Mouse (Mus musculus) frontal cortex, adult (tissue): ENCODE data around the gene Vmn2r83.
A peak's percentile ranks its signal among the peaks of the same experiment; 100 is the strongest.
"Not testable (repeated sequence)": the region's sequence is repeated elsewhere in the genome, so short reads cannot be mapped to it uniquely, and the experiment has no call there.

ENCODE experiments used
- ATAC-seq: cut with Nextera tagmentation; 2 replicates; pipeline ENCODE4 v1.9.2; 2017; ENCODE audit warnings: mild to moderate bottlenecking, moderate library complexity, mixed read lengths; ENCODE audit not compliant: low TSS enrichment

Vmn2r83 gene

GRCm38 (mm10) chr10:79468431-79468830 is at the start of gene Vmn2r83:
Gene Vmn2r83, plus strand, starts transcription at chr10:79468731.
- no peak for ATAC-seq

GRCm38 (mm10) chr10:79435141-79435820 is 33.2 kb upstream of the Vmn2r83 start:
- ATAC-seq: not testable (repeated sequence)

GRCm38 (mm10) chr10:79495886-79496285 is 27.4 kb downstream of the Vmn2r83 start:
- ATAC-seq: no peak

GRCm38 (mm10) chr10:79496701-79497288 is 28.3 kb downstream of the Vmn2r83 start:
- ATAC-seq: no peak

GRCm38 (mm10) chr10:79502830-79503644 is 34.5 kb downstream of the Vmn2r83 start:
- no peak for ATAC-seq

- ATAC-seq: no peak
These were observed 38.2 kb downstream of the Vmn2r83 start for GRCm38 (mm10) chr10:79506709-79507108.

GRCm38 (mm10) chr10:79524433-79524832 is 55.9 kb downstream of the Vmn2r83 start:
- ATAC-seq: no peak

- ATAC-seq: no peak
These were observed 57.2 kb downstream of the Vmn2r83 start for GRCm38 (mm10) chr10:79525456-79526325.

- no peak for ATAC-seq
These were observed 58.3 kb downstream of the Vmn2r83 start for GRCm38 (mm10) chr10:79526661-79527452.

GRCm38 (mm10) chr10:79527453-79527845 is 58.9 kb downstream of the Vmn2r83 start:
- no peak for ATAC-seq

GRCm38 (mm10) chr10:79528081-79528480 is 59.5 kb downstream of the Vmn2r83 start:
- no peak for ATAC-seq

- no peak for ATAC-seq
These were observed 61.7 kb downstream of the Vmn2r83 start for GRCm38 (mm10) chr10:79530241-79530640.

- no peak for ATAC-seq
These were observed 62.2 kb downstream of the Vmn2r83 start for GRCm38 (mm10) chr10:79530721-79531120.

- ATAC-seq: no peak
These were observed 63.1 kb downstream of the Vmn2r83 start for GRCm38 (mm10) chr10:79531593-79531992.

- 0 out of 2 replicates have a peak, but pooled peaks have one; percentile 8 for ATAC-seq
These were observed 64.1 kb downstream of the Vmn2r83 start for GRCm38 (mm10) chr10:79532678-79533077.

- ATAC-seq: peak; percentile 31
These were observed 64.8 kb downstream of the Vmn2r83 start, which contains the start of gene Plpp2 for GRCm38 (mm10) chr10:79533126-79533911. Gene Plpp2, minus strand, starts transcription at chr10:79533796.

- no peak for ATAC-seq
These were observed 65.9 kb downstream of the Vmn2r83 start for GRCm38 (mm10) chr10:79534426-79534825.

GRCm38 (mm10) chr10:79535431-79535830 is 66.9 kb downstream of the Vmn2r83 start:
- no peak for ATAC-seq

GRCm38 (mm10) chr10:79536461-79537080 is 68.0 kb downstream of the Vmn2r83 start:
- no peak for ATAC-seq
